Mouse (Mus musculus) neural tube, embryonic 14.5 days (tissue): ENCODE data around the gene Lrrc39. TPM values are rescaled to one million over a fixed set of nuclear protein-coding genes. Genes with fewer than 3 reads are reported as not detected.
A peak's percentile ranks its signal among the peaks of the same experiment; 100 is the strongest.
"Not testable (repeated sequence)": the region's sequence is repeated elsewhere in the genome, so short reads cannot be mapped to it uniquely, and the experiment has no call there.

ENCODE experiments used
- ATAC-seq: fragments of 200-750 bp; cut with Nextera tagmentation; 2 replicates; pipeline ENCODE4 v1.8.0; 2017; ENCODE audit warnings: low read depth, mild to moderate bottlenecking, moderate TSS enrichment, moderate library complexity
- H3K27ac ChIP-seq: fragments of 300-500 bp; sonication (generic); 2 replicates; pipeline ENCODE4 v1.5.1; 2014; ENCODE audit warnings: low read depth, mild to moderate bottlenecking, control low read depth, low read length, moderate library complexity, mixed read lengths
- H3K27me3 ChIP-seq: fragments of 300-500 bp; sonication (generic); 2 replicates; pipeline ENCODE4 v1.6.1; 2014; ENCODE audit warnings: low read length; ENCODE audit not compliant: control insufficient read depth, insufficient read depth
- H3K36me3 ChIP-seq: fragments of 300-500 bp; sonication (generic); 2 replicates; pipeline ENCODE4 v1.6.1; 2014; ENCODE audit warnings: low read length, mixed read lengths; ENCODE audit not compliant: control insufficient read depth, insufficient read depth
- H3K4me1 ChIP-seq: fragments of 300-500 bp; sonication (generic); 2 replicates; pipeline ENCODE4 v1.6.1; 2014; ENCODE audit warnings: low read length; ENCODE audit not compliant: control insufficient read depth, insufficient read depth
- H3K4me2 ChIP-seq: fragments of 300-500 bp; sonication (generic); 2 replicates; pipeline ENCODE4 v1.6.1; 2014; ENCODE audit warnings: mild to moderate bottlenecking, low read depth, low read length, control low read depth
- H3K4me3 ChIP-seq: fragments of 300-500 bp; sonication (generic); 2 replicates; pipeline ENCODE4 v1.5.1; 2014; ENCODE audit warnings: low read depth, low read length, control low read depth, mixed read lengths
- H3K9ac ChIP-seq: fragments of 300-500 bp; sonication (generic); replicated peaks from 2 replicates; pipeline ENCODE4 v1.6.1; 2014; ENCODE audit warnings: low read depth, mild to moderate bottlenecking, control low read depth, low read length, mixed read lengths
- H3K9me3 ChIP-seq: fragments of 300-500 bp; sonication (generic); 2 replicates; pipeline ENCODE4 v1.6.1; 2016; ENCODE audit warnings: low read length; ENCODE audit not compliant: control insufficient read depth
- WGBS: fragments of 180-500 bp; shearing (Covaris S2); extraction: QIAGEN DNeasy Blood & Tissue Kit; methylation state at CpG from one replicate; pipeline ENCODE4 v1.1.7; 2014; 5-methylcytosine and 5-hydroxymethylcytosine counted together
- polyA plus RNA-seq: library from polyadenylated mRNA; unstranded; fragments of >200 nt; fragmentation: Nextera tagmentation; extraction: Ambion mirVana; gene quantifications from 2 replicates; pipeline ENCODE4 v1.2.1, GENCODE M21; 2014

The Lrrc39 gene
- polyA plus RNA-seq, 1 experiment from 2014 or later, result 0.50 TPM

GRCm38 (mm10) chr3:116551362-116551761 lies 11.4 kb upstream of the Lrrc39 start:
- H3K4me3 ChIP-seq, result no peak overlapping the region
- H3K4me1 ChIP-seq, result no peaks in the 10 kb centered on the region
- H3K4me2 ChIP-seq, result no peak overlapping the region
- peaks cover 3% of the 10 kb centered on the region for H3K36me3 ChIP-seq
- no peak overlapping the region for H3K9ac ChIP-seq
- WGBS, result 97% methylated on average over 5 of the region's 5 CpGs
- H3K27me3 ChIP-seq, result no peaks in the 10 kb centered on the region
- no peak for ATAC-seq
- H3K27ac ChIP-seq, result no peak overlapping the region
- no peaks in the 10 kb centered on the region for H3K9me3 ChIP-seq

- not testable (repeated sequence) for H3K27me3 ChIP-seq, H3K36me3 ChIP-seq, H3K27ac ChIP-seq, H3K9me3 ChIP-seq, H3K4me3 ChIP-seq, ATAC-seq, H3K9ac ChIP-seq, H3K4me1 ChIP-seq, H3K4me2 ChIP-seq
- 98% methylated on average over 13 of the region's 14 CpGs for WGBS
Observed at GRCm38 (mm10) chr3:116561315-116561714, 1.5 kb upstream of the Lrrc39 start.

- Histone ChIP-seq H3K9me3 (no peaks in the 10 kb centered on the region), H3K27me3 (no peaks in the 10 kb centered on the region), H3K9ac (no peak overlapping the region), H3K4me3 (no peak overlapping the region), H3K4me1 (no peaks in the 10 kb centered on the region), H3K36me3 (no peaks in the 10 kb centered on the region), H3K4me2 (no peak overlapping the region), H3K27ac (no peak overlapping the region)
- ATAC-seq, result no peak
- 86% methylated on average over 7 of the region's 7 CpGs for WGBS
Observed at GRCm38 (mm10) chr3:116563095-116563492, 321 bp downstream of the Lrrc39 start.

- no peaks in the 10 kb centered on the region for H3K36me3 ChIP-seq
- no peaks in the 10 kb centered on the region for H3K4me1 ChIP-seq
- H3K4me2 ChIP-seq, result no peak overlapping the region
- ATAC-seq, result no peak
- H3K27ac ChIP-seq, result no peak overlapping the region
- H3K27me3 ChIP-seq, result no peaks in the 10 kb centered on the region
- H3K9me3 ChIP-seq, result no peaks in the 10 kb centered on the region
- H3K9ac ChIP-seq, result no peak overlapping the region
- WGBS, result 79% methylated on average over 2 of the region's 2 CpGs
- no peak overlapping the region for H3K4me3 ChIP-seq
Observed at GRCm38 (mm10) chr3:116570628-116571027, 7.9 kb downstream of the Lrrc39 start.

GRCm38 (mm10) chr3:116577286-116577685 lies 14.5 kb downstream of the Lrrc39 start:
- H3K27me3 ChIP-seq, result no peaks in the 10 kb centered on the region
- peaks cover 14% of the 10 kb centered on the region for H3K36me3 ChIP-seq
- no peaks in the 10 kb centered on the region for H3K9me3 ChIP-seq
- no peak overlapping the region for H3K4me3 ChIP-seq
- H3K4me2 ChIP-seq, result no peak overlapping the region
- H3K9ac ChIP-seq, result no peak overlapping the region
- no peak for ATAC-seq
- no peak overlapping the region for H3K27ac ChIP-seq
- WGBS, result 56% methylated on average over 3 of the region's 3 CpGs
- no peaks in the 10 kb centered on the region for H3K4me1 ChIP-seq

- no peak for ATAC-seq
Observed at GRCm38 (mm10) chr3:116582201-116582600, 19.4 kb downstream of the Lrrc39 start.

GRCm38 (mm10) chr3:116594076-116594727 lies 31.4 kb downstream of the Lrrc39 start:
- peak; percentile 85 for ATAC-seq
- peaks cover 22% of the 10 kb centered on the region for H3K36me3 ChIP-seq
- peak overlapping the region; percentile 43 for H3K4me2 ChIP-seq
- no peaks in the 10 kb centered on the region for H3K27me3 ChIP-seq
- H3K4me3 ChIP-seq, result peak overlapping the region; percentile 82
- WGBS, result 2% methylated on average over 22 of the region's 22 CpGs
- H3K9ac ChIP-seq, result peak overlapping the region; percentile 37
- H3K9me3 ChIP-seq, result no peaks in the 10 kb centered on the region
- H3K27ac ChIP-seq, result peak overlapping the region; percentile 68
- H3K4me1 ChIP-seq, result 0 out of 2 replicates have a peak, but pooled peaks cover 2% of the 10 kb centered on the region

More at GRCm38 (mm10) chr3:116582201-116582600, 19.4 kb downstream of the Lrrc39 start:
- no peaks in the 10 kb centered on the region for H3K9me3 ChIP-seq
- 95% methylated on average over 9 of the region's 9 CpGs for WGBS
- H3K27me3 ChIP-seq, result no peaks in the 10 kb centered on the region
- H3K36me3 ChIP-seq, result peaks cover 41% of the 10 kb centered on the region
- no peak overlapping the region for H3K4me2 ChIP-seq
- no peak overlapping the region for H3K27ac ChIP-seq
- H3K9ac ChIP-seq, result no peak overlapping the region
- no peaks in the 10 kb centered on the region for H3K4me1 ChIP-seq
- H3K4me3 ChIP-seq, result no peak overlapping the region

- Histone ChIP-seq H3K4me3 (peak within 1 kb of the TSS; percentile 82), H3K9me3 (no peaks in the 10 kb centered on the region), H3K9ac (peak within 1 kb of the TSS; percentile 37), H3K4me1 (0 out of 2 replicates have a peak, but pooled peaks cover 2% of the 10 kb centered on the region), H3K27me3 (no peaks in the 10 kb centered on the region), H3K36me3 (peaks cover 14% of the 10 kb centered on the region; the same call in 1 of the 2 replicates), H3K27ac (peak within 1 kb of the TSS; percentile 68), H3K4me2 (peak within 1 kb of the TSS; percentile 87)
- WGBS, result under 1% methylated on average over 65 of the region's 65 CpGs
- ATAC-seq, result peak; percentile 98
Observed at GRCm38 (mm10) chr3:116594728-116595602, 32.2 kb downstream of the Lrrc39 start, which contains the start of gene Sass6. Gene Sass6, plus strand, starts transcription at chr3:116594982.

- Histone ChIP-seq H3K36me3 (peaks cover 10% of the 10 kb centered on the region; the same call in 1 of the 2 replicates), H3K4me1 (0 out of 2 replicates have a peak, but pooled peaks cover 2% of the 10 kb centered on the region), H3K4me2 (peak overlapping the region; percentile 87), H3K9ac (peak overlapping the region; percentile 37), H3K9me3 (no peaks in the 10 kb centered on the region), H3K27ac (no peak overlapping the region), H3K4me3 (peak overlapping the region; percentile 82), H3K27me3 (no peaks in the 10 kb centered on the region)
- WGBS, result 11% methylated on average over 10 of the region's 10 CpGs
- no peak for ATAC-seq
Observed at GRCm38 (mm10) chr3:116595603-116595991, 32.8 kb downstream of the Lrrc39 start.
